Mouse (Mus musculus) spleen, postnatal 4 days (tissue): ENCODE measurements around the gene Snrk.

Experiments
- DNase-seq, 2 experiments: peaks; one replicate each; pipeline ENCODE4 v3.0.0; 2022; ENCODE audit warnings: low spot score in 2 of 2

Gene Snrk

GRCm38 (mm10) chr9:122183074-122183473, 66.0 kb downstream of the Snrk start:
- DNase-seq = no peak

GRCm38 (mm10) chr9:122184329-122184728, 67.3 kb downstream of the Snrk start:
- DNase-seq = no peak

GRCm38 (mm10) chr9:122185061-122185460, 68.0 kb downstream of the Snrk start:
- peak; percentile 63 to 84 for DNase-seq

GRCm38 (mm10) chr9:122185953-122186352, 68.9 kb downstream of the Snrk start:
- DNase-seq = no peak

- no peak for DNase-seq
Observed at GRCm38 (mm10) chr9:122186643-122187226, 69.7 kb downstream of the Snrk start.

GRCm38 (mm10) chr9:122187451-122187921, 70.4 kb downstream of the Snrk start:
- no peak for DNase-seq

- peak in 1 of 2 experiments; percentile 25 for DNase-seq
Observed at GRCm38 (mm10) chr9:122188724-122189123, 71.7 kb downstream of the Snrk start.

- DNase-seq = no peak
Observed at GRCm38 (mm10) chr9:122193361-122193760, 76.3 kb downstream of the Snrk start.

- DNase-seq = no peak
Observed at GRCm38 (mm10) chr9:122193823-122194222, 76.8 kb downstream of the Snrk start.

- DNase-seq = no peak
Observed at GRCm38 (mm10) chr9:122195042-122195682, 78.1 kb downstream of the Snrk start.

- no peak for DNase-seq
Observed at GRCm38 (mm10) chr9:122197021-122197420, 80.0 kb downstream of the Snrk start.

- no peak for DNase-seq
Observed at GRCm38 (mm10) chr9:122198621-122199020, 81.6 kb downstream of the Snrk start.

GRCm38 (mm10) chr9:122199253-122199652, 82.2 kb downstream of the Snrk start:
- peak in 1 of 2 experiments; percentile 30 for DNase-seq

GRCm38 (mm10) chr9:122204508-122204907, 87.4 kb downstream of the Snrk start:
- no peak for DNase-seq

- DNase-seq = no peak
Observed at GRCm38 (mm10) chr9:122205543-122206200, 88.6 kb downstream of the Snrk start.

GRCm38 (mm10) chr9:122208311-122208710, 91.2 kb downstream of the Snrk start:
- DNase-seq = no peak

- DNase-seq = no peak
Observed at GRCm38 (mm10) chr9:122215118-122215517, 98.1 kb downstream of the Snrk start.

- no peak for DNase-seq
Observed at GRCm38 (mm10) chr9:122216945-122217529, 100.0 kb downstream of the Snrk start.
